Mouse (Mus musculus) erythroblast, embryonic 14.5 days (primary cell): Measurements from ENCODE around the gene Scai. TPM values are rescaled to one million over a fixed set of nuclear protein-coding genes. Genes with fewer than 3 reads are reported as not detected.
A peak's percentile ranks its signal among the peaks of the same experiment; 100 is the strongest.
"Not testable (repeated sequence)": the region's sequence is repeated elsewhere in the genome, so short reads cannot be mapped to it uniquely, and the experiment has no call there.

ENCODE experiments used
- H3K27me3 ChIP-seq: 2 replicates; pipeline ENCODE4 v1.6.1; 2012; ENCODE audit warnings: inconsistent platforms; ENCODE audit not compliant: control insufficient read depth
- H3K36me3 ChIP-seq: 2 replicates; pipeline ENCODE4 v1.6.1; 2012; ENCODE audit warnings: mild to moderate bottlenecking, inconsistent platforms; ENCODE audit not compliant: control insufficient read depth
- H3K4me1 ChIP-seq: 2 replicates; pipeline ENCODE4 v1.6.1; 2012; ENCODE audit warnings: inconsistent platforms; ENCODE audit not compliant: control insufficient read depth
- H3K4me3 ChIP-seq: replicated peaks from 2 replicates; pipeline ENCODE3; 2012; ENCODE audit warnings: moderate library complexity, mild to moderate bottlenecking, inconsistent platforms
- H3K9me3 ChIP-seq: 2 replicates; pipeline ENCODE4 v1.6.1; 2012; ENCODE audit warnings: low read length, inconsistent platforms, mixed read lengths; ENCODE audit not compliant: control insufficient read depth
- GATA1 ChIP-seq: IDR thresholded peaks from 2 replicates; pipeline ENCODE4 v1.6.1; 2012; ENCODE audit warnings: low read length, inconsistent platforms, mixed read lengths
- TAL1 ChIP-seq: IDR thresholded peaks from 3 replicates; pipeline ENCODE4 v1.6.1; 2012; ENCODE audit warnings: low read length, inconsistent platforms, mixed read lengths
- polyA plus RNA-seq: library from polyadenylated mRNA; stranded (reverse); fragments of >175 nt; gene quantifications from 2 replicates; pipeline ENCODE4 v1.2.3, GENCODE M21; 2012

The Scai gene
- polyA plus RNA-seq, result 0.30 and 1.1 TPM in 2 replicates

DNA sequence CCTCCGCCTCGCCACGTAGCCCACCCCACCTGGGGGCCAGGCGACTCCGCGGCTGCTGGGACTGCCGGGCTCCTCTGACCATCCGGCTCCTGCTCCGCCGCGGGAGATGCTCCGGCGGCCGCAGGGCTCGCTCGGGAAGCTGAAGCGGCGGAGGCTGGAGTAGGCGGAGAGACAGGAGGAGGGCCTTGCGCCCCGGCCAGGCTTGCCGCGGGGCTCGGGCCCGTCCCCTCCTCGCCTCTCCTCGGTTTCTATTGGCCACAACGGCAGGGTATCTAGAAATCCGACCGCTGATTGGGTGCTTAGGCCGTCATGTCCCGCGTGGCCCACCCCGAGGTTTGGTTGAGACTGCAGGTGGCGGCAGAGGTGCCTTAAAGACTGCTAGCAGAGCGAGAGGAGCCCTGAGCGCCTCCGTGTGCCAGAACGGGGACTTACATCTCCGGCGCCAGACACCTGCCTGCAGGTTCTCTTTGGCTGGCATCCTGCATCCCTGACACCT, at the start of gene Scai:
Scai (minus strand) TSS at position 174 of the 496 bp plus-strand sequence.
- Histone ChIP-seq H3K36me3 (peaks cover 24% of the 10 kb centered on the region), H3K9me3 (no peaks in the 10 kb centered on the region), H3K27me3 (no peaks in the 10 kb centered on the region), H3K4me1 (peaks cover 22% of the 10 kb centered on the region), H3K4me3 (peak within 1 kb of the TSS; percentile 94)
- TF ChIP-seq GATA1 (no peak), TAL1 (no peak)

DNA sequence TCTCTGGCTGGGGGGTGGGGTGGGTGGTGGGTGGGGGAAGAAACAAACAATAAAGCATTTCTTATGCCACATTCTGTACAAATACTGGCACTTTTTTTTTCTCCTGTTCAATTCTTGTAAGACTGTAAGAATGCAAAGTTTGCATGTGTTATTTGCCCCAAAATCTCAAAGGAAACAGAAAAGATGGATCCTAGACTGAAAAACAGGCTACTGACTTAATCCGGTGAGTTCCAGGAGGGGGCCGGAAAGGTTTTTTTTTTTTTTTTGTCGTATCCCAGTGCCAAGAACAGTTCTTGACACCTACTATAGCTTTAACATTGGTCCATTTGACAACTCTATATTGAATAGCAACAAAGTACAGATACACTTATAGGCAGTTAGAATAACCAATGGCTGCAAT, 36.2 kb upstream of the Scai start:
- Histone ChIP-seq H3K9me3 (no peaks in the 10 kb centered on the region), H3K36me3 (peaks cover 2% of the 10 kb centered on the region; the same call in 1 of the 2 replicates), H3K4me1 (peaks cover 36% of the 10 kb centered on the region), H3K4me3 (peak overlapping the region; percentile 74), H3K27me3 (peaks cover 8% of the 10 kb centered on the region)
- TF ChIP-seq GATA1 (no peak), TAL1 (no peak)

DNA sequence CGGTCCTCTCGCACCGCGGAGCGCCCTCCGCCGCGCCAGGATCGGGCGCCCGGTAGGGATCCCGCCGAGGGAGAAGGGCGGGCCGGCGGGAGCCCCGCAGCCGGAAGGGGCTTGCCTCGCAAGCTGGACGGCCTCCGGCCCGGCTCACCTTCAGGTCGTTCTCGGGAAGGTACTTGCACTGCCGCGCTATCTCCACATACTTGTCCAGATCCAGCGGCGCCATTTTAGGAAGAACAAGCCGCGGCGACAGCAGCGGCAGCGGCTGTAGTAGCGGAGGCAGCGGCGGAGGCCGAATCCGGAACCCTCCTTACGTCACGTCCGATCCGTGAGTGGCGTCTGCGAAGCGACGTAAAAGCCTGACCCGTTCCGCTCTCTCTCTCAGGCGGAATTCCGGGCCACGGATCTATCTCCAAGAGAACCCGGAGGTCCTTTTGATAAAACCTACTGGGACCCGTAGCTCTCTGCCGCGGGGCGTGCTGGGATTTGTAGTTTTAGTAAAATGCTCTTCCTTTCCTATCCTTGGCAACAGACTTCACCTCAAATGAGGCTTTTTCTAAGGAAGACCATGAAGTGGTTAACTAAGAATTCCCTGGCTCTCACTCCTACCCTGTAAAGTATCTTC, 35.6 kb upstream of the Scai start, which contains the start of gene Ppp6c:
Ppp6c (minus strand) TSS at position 433 of the 622 bp plus-strand sequence.
- Histone ChIP-seq H3K27me3 (peaks cover 8% of the 10 kb centered on the region), H3K36me3 (peaks cover 2% of the 10 kb centered on the region; the same call in 1 of the 2 replicates), H3K9me3 (no peaks in the 10 kb centered on the region), H3K4me3 (peak within 1 kb of the TSS; percentile 75), H3K4me1 (peaks cover 39% of the 10 kb centered on the region)
- TF ChIP-seq GATA1 (no peak), TAL1 (no peak)

DNA sequence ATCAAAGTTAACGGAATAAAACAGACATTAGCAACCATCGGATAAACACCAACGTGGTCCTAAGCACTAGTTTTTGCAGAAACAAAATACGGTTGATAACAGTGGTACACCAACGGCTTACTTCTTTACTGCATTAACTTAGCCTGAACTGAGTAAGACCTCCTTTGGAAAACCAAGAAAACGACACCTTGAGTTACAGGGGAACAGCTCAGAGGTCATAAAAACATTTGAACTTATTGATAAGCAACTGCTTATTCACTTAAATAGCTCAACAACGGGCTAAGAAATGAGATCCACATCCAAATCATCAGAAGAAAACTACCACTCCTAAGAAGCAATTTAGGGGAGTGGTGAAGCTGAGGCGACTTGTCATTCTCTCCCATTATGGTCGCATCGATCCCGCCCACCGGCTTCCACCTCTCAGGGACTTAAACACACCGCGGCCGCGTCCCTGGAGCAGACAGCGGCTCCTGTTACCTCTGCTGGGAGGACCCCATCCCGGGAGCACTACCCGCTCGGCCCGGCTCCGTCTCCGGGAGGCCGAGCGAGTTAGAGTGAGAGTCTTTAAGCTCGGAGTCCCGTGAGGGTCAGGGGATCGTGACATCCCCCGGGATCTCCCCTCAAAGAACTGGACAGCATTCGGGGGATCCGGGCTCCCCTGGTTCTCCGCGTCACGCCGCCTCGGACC, 34.9 kb upstream of the Scai start:
- not testable (repeated sequence) for H3K36me3 ChIP-seq, H3K9me3 ChIP-seq, H3K27me3 ChIP-seq
- peaks cover 41% of the 10 kb centered on the region for H3K4me1 ChIP-seq
- peak overlapping the region; percentile 75 for H3K4me3 ChIP-seq

DNA sequence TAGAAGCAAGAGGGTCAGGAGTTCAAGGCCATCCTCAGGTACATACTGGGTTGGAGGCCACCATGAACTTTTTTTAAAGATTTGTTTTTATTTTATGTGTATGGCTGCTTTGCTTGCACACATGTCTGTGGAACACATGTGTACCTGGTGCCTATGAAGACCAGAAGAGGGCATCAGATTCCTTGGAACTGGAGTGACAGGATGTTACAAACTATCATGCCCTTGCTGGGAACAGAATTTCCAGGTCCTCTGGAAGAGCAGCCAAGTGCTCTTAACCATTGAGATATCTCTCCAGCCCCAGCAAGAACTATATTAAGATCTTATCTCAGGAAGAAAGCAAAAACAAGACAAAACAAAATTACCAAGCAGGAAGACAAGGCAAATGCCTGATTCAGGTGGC, 34.1 kb upstream of the Scai start:
- H3K27me3 ChIP-seq, result peaks cover 8% of the 10 kb centered on the region
- TF ChIP-seq GATA1, result no peak
- no peak for TF ChIP-seq TAL1
- H3K4me3 ChIP-seq, result peak overlapping the region; percentile 75
- H3K4me1 ChIP-seq, result peaks cover 41% of the 10 kb centered on the region
- no peaks in the 10 kb centered on the region for H3K9me3 ChIP-seq
- peaks cover 2% of the 10 kb centered on the region; the same call in 1 of the 2 replicates for H3K36me3 ChIP-seq

DNA sequence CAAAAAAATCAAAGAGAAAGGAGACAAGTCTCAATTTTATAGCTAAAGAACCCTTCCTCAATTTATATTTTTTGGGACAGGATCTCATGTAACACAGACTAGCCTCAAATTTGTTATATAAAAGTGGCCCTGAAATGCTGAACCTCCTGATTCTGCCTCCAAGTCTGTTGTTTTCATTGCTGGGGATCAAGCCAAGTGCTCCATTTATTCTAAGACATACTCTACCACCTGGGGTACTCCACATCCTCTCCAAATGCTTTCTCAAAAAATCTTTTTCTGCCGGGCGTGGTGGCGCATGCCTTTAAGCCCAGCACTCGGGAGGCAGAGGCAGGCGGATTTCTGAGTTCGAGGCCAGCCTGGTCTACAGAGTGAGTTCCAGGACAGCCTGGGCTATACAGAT, 29.5 kb upstream of the Scai start:
- H3K4me3 ChIP-seq, result no peak overlapping the region
- H3K36me3 ChIP-seq, result peaks cover 10% of the 10 kb centered on the region
- H3K4me1 ChIP-seq, result peaks cover 46% of the 10 kb centered on the region
- TF ChIP-seq GATA1, result no peak
- TF ChIP-seq TAL1, result no peak
- no peaks in the 10 kb centered on the region for H3K27me3 ChIP-seq
- H3K9me3 ChIP-seq, result no peaks in the 10 kb centered on the region

DNA sequence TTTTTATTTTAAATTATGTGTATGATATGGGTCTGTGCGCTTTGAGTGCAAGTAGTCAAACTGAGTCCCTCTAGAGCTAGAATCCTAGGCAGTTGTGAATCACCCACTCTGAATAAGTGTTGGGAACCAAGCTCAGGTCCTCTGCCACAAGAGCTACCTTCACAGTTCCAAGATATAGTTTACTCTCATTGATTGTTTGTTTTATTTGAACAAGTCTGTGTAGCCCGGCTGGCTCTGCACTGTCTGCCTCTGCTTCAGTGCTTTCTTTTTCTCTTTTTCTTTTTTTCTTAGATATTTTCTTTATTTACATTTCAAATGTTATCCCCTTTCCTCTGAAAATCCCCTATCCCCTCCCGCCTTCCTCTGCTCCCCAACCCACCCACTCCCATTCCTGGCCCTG, 28.5 kb upstream of the Scai start:
- Histone ChIP-seq H3K4me1 (peaks cover 36% of the 10 kb centered on the region), H3K4me3 (no peak overlapping the region), H3K9me3 (no peaks in the 10 kb centered on the region), H3K27me3 (no peaks in the 10 kb centered on the region), H3K36me3 (peaks cover 10% of the 10 kb centered on the region)
- no peak for TF ChIP-seq GATA1
- no peak for TF ChIP-seq TAL1

DNA sequence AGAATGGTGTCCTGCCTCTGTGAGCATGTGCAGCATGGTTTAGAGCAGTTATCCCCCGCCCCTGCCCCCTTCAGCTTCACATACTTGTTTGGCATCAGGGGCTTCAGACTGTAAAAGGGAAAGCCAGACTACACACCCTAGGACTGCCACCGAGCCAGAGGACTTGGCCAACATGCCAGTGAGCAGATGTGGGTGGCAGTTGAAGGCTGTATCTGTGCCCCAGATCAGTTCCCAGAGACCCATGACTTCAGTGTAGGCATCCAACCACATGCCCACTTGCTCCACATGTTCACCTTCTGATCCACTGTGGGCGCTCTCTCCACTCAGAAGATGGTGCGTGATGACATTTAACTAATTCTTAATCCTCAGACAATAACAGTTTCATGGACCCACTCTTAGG, 26.6 kb upstream of the Scai start:
- no peaks in the 10 kb centered on the region for H3K27me3 ChIP-seq
- H3K9me3 ChIP-seq, result no peaks in the 10 kb centered on the region
- H3K4me3 ChIP-seq, result no peak overlapping the region
- TF ChIP-seq GATA1, result no peak
- no peak for TF ChIP-seq TAL1
- peaks cover 20% of the 10 kb centered on the region for H3K4me1 ChIP-seq
- H3K36me3 ChIP-seq, result peaks cover 7% of the 10 kb centered on the region

DNA sequence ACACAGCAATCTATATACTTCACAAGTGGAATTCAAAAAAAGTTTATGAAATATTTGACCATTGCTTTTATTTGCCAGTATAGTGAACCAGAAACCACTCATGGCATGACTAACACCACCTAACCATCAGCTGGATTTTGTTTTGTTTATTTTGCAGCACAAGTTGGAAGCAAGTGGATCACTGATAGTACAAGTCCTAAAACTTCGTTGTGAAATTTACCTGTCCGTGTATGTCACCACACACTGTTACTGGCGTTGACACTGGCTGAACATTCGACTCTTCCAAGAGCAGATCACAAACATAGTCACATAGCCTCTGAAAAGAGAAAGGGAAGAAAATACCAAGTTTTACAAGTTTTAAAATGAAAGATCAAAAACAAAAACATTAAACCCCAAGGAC, 20.2 kb upstream of the Scai start:
- Histone ChIP-seq H3K4me1 (peaks cover 2% of the 10 kb centered on the region), H3K27me3 (no peaks in the 10 kb centered on the region), H3K9me3 (no peaks in the 10 kb centered on the region), H3K4me3 (no peak overlapping the region), H3K36me3 (peaks cover 35% of the 10 kb centered on the region)
- no peak for TF ChIP-seq TAL1
- no peak for TF ChIP-seq GATA1

DNA sequence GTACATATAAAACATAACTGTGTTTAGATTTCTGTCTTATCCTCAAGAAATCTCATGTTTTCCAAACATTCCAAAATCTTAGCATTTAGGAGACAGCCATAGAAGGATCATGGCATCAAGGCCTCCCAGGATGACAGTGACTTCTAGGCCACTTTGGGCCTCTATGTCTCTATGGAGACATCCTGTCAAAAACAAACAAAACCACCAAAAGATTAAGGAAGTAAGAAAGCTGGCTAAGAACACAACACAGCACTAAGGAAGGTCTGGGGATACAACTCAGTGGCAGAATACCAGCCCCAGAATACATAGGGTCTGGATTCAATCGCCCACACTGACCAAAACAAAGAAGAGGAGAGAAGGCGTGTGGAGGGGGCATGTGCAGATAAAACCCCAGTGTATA, 12.8 kb upstream of the Scai start:
- no peak overlapping the region for H3K4me3 ChIP-seq
- H3K9me3 ChIP-seq, result no peaks in the 10 kb centered on the region
- TF ChIP-seq GATA1, result no peak
- no peak for TF ChIP-seq TAL1
- H3K27me3 ChIP-seq, result no peaks in the 10 kb centered on the region
- no peaks in the 10 kb centered on the region for H3K4me1 ChIP-seq
- H3K36me3 ChIP-seq, result peaks cover 84% of the 10 kb centered on the region
